Mouse (Mus musculus) spleen, adult 2 months (tissue): ENCODE measurements around the gene Cdc42ep2. TPM values are rescaled to one million over a fixed set of nuclear protein-coding genes. Genes with fewer than 3 reads are reported as not detected.

ENCODE experiments used
- DNase-seq, 2 experiments: peaks; one replicate each; pipeline versions ENCODE4 v3.0.0 to v3.0.0-alpha.2; 2012 to 2021; ENCODE audit warnings: low spot score in 2 of 2, low read depth in 1 of 2
- H3K27ac ChIP-seq: fragments of 200-500 bp; 2 replicates; pipeline ENCODE4 v1.5.1; 2012; ENCODE audit warnings: low read length, inconsistent platforms; ENCODE audit not compliant: insufficient read depth
- H3K27me3 ChIP-seq: fragments of 200-500 bp; 2 replicates; pipeline ENCODE4 v1.6.1; 2012; ENCODE audit warnings: mild to moderate bottlenecking, moderate library complexity, low read length, inconsistent platforms; ENCODE audit not compliant: control insufficient read depth, insufficient read depth
- H3K36me3 ChIP-seq: fragments of 200-500 bp; 2 replicates; pipeline ENCODE4 v1.6.1; 2012; ENCODE audit warnings: mild to moderate bottlenecking, low read length, inconsistent platforms; ENCODE audit not compliant: control insufficient read depth, insufficient read depth
- H3K4me1 ChIP-seq: fragments of 200-500 bp; 2 replicates; pipeline ENCODE4 v1.6.1; 2011; ENCODE audit warnings: inconsistent platforms; ENCODE audit not compliant: control insufficient read depth, insufficient read depth, insufficient read length
- H3K4me3 ChIP-seq: fragments of 200-500 bp; 2 replicates; pipeline ENCODE4 v1.5.1; 2011; ENCODE audit warnings: mild to moderate bottlenecking, inconsistent platforms; ENCODE audit not compliant: insufficient read depth, insufficient read length; ENCODE audit errors: extremely low read depth
- CTCF ChIP-seq: fragments of 200-500 bp; IDR thresholded peaks from 2 replicates; pipeline ENCODE4 v1.5.1; 2011; ENCODE audit warnings: mild to moderate bottlenecking, inconsistent platforms; ENCODE audit not compliant: insufficient read depth, insufficient read length, insufficient replicate concordance; ENCODE audit errors: extremely low read depth
- POLR2A ChIP-seq: fragments of 200-500 bp; IDR thresholded peaks from 2 replicates; pipeline ENCODE4 v1.6.1; 2011; ENCODE audit warnings: low read depth, low read length, inconsistent platforms
- WGBS: fragments of 180-500 bp; shearing (Covaris S2); methylation state at CpG from one replicate; pipeline ENCODE4 v1.1.7; 2018; 5-methylcytosine and 5-hydroxymethylcytosine counted together
- polyA plus RNA-seq: library from polyadenylated mRNA; depleted of rRNA; stranded (reverse); fragments of >200 nt; gene quantifications from 2 replicates; pipeline ENCODE4 v1.2.3, GENCODE M21; 2012

Cdc42ep2 gene
- polyA plus RNA-seq, 1 experiment: 8.2 TPM

DNA sequence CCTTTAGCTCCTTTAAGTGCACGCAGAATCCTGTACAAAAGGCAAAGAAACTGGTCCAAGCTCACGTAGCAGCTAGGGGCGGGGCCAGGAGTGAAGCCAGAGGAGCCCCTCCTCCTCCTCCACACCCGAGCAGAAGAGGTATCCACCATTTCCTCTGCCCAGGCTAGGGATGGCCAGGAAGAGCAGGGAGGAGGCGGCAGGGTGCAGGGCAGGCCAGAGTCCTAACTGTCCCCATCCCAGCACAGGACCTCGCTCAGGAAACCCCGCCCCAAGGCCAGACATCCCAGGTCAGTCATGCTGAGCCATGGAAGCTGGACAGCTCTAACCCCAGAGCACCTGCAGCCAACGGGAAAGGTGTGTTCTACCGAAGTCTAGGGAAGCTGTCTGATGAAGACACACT lies 2.9 kb downstream of the Cdc42ep2 start:
- no peak overlapping the region for H3K4me3 ChIP-seq
- DNase-seq: no peak
- WGBS: 50% methylated on average over 9 of the region's 9 CpGs
- H3K27ac ChIP-seq: no peak overlapping the region
- H3K27me3 ChIP-seq: no peaks in the 10 kb centered on the region
- H3K4me1 ChIP-seq: no peaks in the 10 kb centered on the region
- TF ChIP-seq POLR2A (no peak), CTCF (no peak)
- no peaks in the 10 kb centered on the region for H3K36me3 ChIP-seq

DNA sequence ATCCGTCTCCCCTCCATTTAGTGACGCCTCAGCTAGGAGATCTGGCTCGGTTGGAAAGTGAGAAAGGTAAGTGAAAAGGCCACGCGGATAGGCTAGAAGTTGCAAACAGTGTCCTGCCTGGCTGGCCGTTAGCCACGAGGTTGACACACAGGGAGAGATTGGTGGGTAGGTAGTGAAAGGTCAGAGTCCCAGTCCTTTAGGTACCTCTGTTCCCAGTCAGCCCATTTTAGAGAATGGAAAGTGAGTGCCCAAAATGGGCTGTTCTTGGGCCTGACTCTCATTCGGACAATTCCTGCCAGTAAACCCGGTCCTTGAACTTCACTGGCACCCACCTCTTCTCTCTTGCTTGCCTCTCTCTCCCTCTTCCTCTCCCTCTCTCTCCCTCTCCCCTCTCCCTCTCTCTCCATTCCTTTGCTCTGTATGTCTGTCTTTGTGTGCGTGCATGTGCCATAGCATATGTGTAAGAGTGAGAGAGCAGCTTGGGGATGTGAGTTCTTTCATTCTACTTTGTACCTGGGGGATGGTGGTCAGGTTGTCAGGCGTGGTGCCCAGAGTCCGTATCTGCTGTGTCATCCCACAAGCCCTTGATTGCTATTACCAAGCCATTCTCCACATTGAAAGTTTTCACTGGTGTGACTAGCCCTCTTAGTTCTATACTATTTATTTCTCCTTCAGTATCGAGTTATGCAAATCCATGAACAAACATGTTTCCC lies 11.5 kb downstream of the Cdc42ep2 start, which contains the start of gene Dpf2:
TSS of gene Dpf2 (minus strand) at position 4 of the 713 bp plus-strand sequence.
- H3K36me3 ChIP-seq: no peaks in the 10 kb centered on the region
- H3K27me3 ChIP-seq: no peaks in the 10 kb centered on the region
- peak within 1 kb of the TSS; percentile 88 for H3K4me3 ChIP-seq
- peak within 1 kb of the TSS; percentile 58 for H3K27ac ChIP-seq
- no peak for DNase-seq
- H3K4me1 ChIP-seq: peaks cover 11% of the 10 kb centered on the region; the same call in 1 of the 2 replicates
- no peak for TF ChIP-seq CTCF
- no peak for TF ChIP-seq POLR2A
- WGBS: 7% methylated on average over 13 of the region's 13 CpGs

DNA sequence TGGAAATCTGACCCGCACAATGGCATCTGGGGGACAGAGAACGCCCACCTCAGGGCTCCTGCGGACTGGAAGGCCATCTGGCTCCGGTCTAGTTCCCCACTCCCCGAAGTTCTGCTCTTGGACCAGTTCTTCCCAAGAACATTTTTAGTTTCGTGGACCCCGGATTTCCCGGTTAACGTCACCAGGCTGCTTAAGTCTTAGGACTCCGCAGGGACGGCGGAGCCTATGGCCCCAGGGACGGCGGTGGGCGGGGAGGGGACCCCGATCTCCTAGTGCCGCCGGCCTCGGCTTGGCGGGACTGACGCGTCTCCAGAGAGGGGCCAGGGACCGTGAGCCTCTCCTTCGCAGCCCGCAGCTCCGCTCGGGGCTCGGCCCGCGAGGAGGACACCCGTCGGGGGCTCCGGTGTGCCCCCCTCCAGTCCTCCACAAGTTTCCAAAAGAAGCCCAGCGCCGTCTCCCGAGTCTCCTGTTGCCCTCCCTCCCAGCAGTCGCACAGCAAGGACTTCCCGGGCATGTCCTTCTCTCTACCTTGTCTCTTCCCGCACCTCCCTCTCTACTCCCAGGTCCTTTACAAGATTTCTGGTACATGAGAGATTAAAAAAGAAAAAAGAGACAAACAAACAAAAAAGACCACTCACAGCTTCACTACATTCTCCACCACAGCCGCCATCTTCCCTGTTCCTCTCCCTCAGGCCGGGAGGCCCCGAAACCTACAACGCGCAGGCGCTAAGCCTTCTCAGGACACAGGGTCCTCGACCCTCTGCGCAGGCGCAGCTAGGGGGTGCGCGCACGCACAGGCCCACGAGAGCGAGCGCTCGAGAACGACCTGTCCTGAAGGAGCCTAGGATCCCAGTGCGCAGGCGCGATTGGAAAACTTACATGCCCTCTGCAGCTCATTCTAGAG lies 12.3 kb downstream of the Cdc42ep2 start:
- TF ChIP-seq POLR2A: peak; percentile 86
- TF ChIP-seq CTCF: no peak
- Histone ChIP-seq H3K27ac (peak overlapping the region; percentile 58), H3K4me1 (peaks cover 11% of the 10 kb centered on the region; the same call in 1 of the 2 replicates)

DNA sequence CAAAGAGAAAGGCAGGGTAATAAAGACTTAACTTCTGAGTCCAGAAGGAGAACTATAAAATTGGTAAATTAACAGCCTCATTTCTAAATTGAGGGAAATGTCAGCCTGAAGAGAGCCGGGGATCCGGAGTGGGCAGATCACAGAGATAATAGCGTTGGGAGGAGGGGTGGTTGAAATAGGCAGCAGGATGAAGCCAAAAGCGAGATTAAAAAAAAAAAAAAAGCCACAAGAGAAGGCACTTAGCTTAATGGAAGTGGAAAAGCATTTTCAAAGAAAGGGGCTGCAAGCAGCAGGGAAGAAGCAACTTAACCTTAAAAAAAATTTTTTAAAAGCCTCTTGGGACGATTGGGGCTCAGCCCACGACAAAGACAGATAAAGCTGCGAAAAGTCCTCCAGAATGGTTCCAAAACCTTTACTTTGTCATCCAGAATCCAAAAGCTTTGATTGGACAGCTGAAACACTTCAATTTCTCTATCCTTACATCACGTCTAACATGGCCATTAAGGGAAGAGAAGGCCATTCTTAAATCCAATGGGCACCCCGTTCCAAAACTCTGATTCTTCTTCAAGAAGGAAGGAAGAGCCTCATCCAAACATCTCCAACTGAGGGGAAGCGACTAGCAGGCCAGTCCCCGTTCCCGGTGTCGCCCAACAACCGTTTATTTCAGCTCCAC lies 13.1 kb downstream of the Cdc42ep2 start:
- no peak for DNase-seq
- 3% methylated on average over 14 of the region's 14 CpGs for WGBS
- TF ChIP-seq POLR2A (no peak), CTCF (no peak)
- Histone ChIP-seq H3K36me3 (peaks cover 3% of the 10 kb centered on the region), H3K27ac (peak overlapping the region; percentile 58; the same call in 1 of the 2 replicates), H3K4me3 (peak overlapping the region; percentile 88), H3K27me3 (no peaks in the 10 kb centered on the region), H3K4me1 (peaks cover 11% of the 10 kb centered on the region; the same call in 1 of the 2 replicates)

More for the DNA sequence above, 12.3 kb downstream of the Cdc42ep2 start:
- Histone ChIP-seq H3K36me3 (no peaks in the 10 kb centered on the region), H3K4me3 (peak overlapping the region; percentile 88), H3K27me3 (no peaks in the 10 kb centered on the region)
- DNase-seq: peak; percentile 97 to 99
- under 1% methylated on average over 59 of the region's 59 CpGs for WGBS

DNA sequence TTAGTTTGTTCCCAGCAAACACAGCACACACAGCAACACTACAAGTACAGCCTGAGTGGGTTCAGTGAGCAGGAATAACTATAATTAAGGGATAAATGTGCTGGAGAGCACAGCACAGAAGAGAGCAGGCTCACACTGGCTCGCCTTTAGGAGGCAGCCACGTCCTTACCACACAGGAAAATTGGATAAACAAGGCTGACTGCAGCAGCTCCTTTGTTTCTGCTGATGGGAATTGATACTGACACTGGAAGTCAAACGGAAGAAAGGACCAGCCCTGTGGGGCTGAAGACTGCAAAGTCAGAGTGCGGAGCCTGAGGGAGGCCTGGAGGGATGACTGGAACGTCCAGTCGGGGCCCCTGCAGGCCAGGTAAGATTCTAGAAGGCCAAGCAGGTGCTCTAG lies 14.4 kb downstream of the Cdc42ep2 start:
- Histone ChIP-seq H3K36me3 (peaks cover 15% of the 10 kb centered on the region), H3K4me1 (peaks cover 11% of the 10 kb centered on the region; the same call in 1 of the 2 replicates), H3K4me3 (no peak overlapping the region), H3K27ac (no peak overlapping the region), H3K27me3 (no peaks in the 10 kb centered on the region)
- WGBS: 79% methylated on average over 6 of the region's 6 CpGs
- no peak for TF ChIP-seq CTCF
- TF ChIP-seq POLR2A: no peak
- DNase-seq: no peak

DNA sequence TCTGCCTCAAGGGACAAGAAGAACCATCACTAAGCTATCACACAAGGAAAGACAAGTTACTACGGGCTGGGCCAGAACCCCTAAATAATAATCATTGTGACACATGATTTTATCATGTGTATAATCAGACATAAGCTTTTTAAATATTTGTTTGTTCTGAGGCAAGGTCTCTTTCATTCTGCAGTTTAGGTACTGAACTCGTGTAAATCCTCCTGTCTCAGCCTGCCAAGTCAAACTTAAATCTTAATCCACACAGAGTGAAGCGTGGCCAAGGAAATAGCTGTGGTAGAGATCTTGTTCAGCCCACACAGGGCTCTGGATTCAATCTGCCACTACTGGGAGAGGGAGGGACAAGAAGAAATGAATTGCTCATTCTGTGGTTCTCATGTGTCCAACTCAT lies 17.3 kb downstream of the Cdc42ep2 start:
- no peak overlapping the region for H3K27ac ChIP-seq
- H3K27me3 ChIP-seq: no peaks in the 10 kb centered on the region
- H3K4me1 ChIP-seq: peaks cover 7% of the 10 kb centered on the region; the same call in 1 of the 2 replicates
- no peak overlapping the region for H3K4me3 ChIP-seq
- WGBS: 86% methylated on average over 3 of the region's 3 CpGs
- no peak for TF ChIP-seq CTCF
- TF ChIP-seq POLR2A: no peak
- peaks cover 39% of the 10 kb centered on the region for H3K36me3 ChIP-seq
- no peak for DNase-seq
